Mouse (Mus musculus) gastrocnemius, postnatal 36 days (tissue): ENCODE results near the gene Pcbp4. TPM values are rescaled to one million over a fixed set of nuclear protein-coding genes. Genes with fewer than 3 reads are reported as not detected.

ENCODE experiments used
- DNase-seq, 2 experiments: peaks; one replicate each; pipeline ENCODE4 v3.0.0; 2022
- intact Hi-C: fragments of 180-260 bp; cut with DNase I; formaldehyde crosslinking; loops from one replicate; pipeline ENCODE4 v1.15.1; 2025
- total RNA-seq, 2 experiments: library from RNA; stranded (reverse); gene quantifications; 2 replicates each; pipeline ENCODE4 v1.2.3; 2021

The Pcbp4 gene
- total RNA-seq, 2 experiments from 2014 or later = 58.0 to 58.3 TPM

- intact Hi-C loops = loop anchor here (10.0 kb wide), 1 partner anchor 262 kb away; the partner anchor contains the start of gene Wdr82
- DNase-seq = no peak
These were observed 16.5 kb upstream of the Pcbp4 start for GRCm38 (mm10) chr9:106436566-106436965.

- no peak for DNase-seq
- intact Hi-C loops = no loop called here
These were observed 10.4 kb upstream of the Pcbp4 start for GRCm38 (mm10) chr9:106442680-106443079.

DNA sequence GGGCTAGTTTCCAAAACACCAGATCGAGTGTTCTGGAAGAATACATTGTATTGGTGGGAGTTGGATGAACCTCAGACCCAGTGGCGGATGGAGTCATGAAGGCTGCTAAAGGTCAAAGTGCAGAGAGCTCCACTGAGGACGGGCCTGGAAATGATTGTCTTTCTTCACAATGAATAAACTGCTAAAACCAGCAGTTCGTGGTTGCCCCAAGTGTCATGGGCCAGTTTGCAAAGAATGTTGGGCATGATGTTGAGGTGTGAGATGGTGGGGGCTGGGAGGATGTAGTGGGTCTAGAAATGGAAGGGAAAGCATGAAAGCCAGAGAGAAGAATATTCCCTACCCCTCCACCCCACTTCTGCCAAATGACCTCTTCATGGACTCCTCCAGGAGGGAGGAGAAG lies 8.3 kb upstream of the Pcbp4 start:
- intact Hi-C loops = no loop called here

GRCm38 (mm10) chr9:106447348-106447747 lies 5.7 kb upstream of the Pcbp4 start, which contains the start of the genes Abhd14b and Abhd14a:
Abhd14b (plus strand) TSS chr9:106447459.
Abhd14a (minus strand) TSS chr9:106447678.
- peak; percentile 93 to 97 for DNase-seq
- intact Hi-C loops = no loop called here

More for the DNA sequence above, 8.3 kb upstream of the Pcbp4 start:
- no peak for DNase-seq

- intact Hi-C loops = loop anchor here (2.0 kb wide), 1 partner anchor 29 kb away; the partner anchor contains the start of gene Parp3
- DNase-seq = no peak
These were observed 5.1 kb upstream of the Pcbp4 start for GRCm38 (mm10) chr9:106447951-106448350.

GRCm38 (mm10) chr9:106448498-106449031 lies 4.5 kb upstream of the Pcbp4 start:
- peak; percentile 82 to 86 for DNase-seq
- intact Hi-C loops = loop anchor here (2.0 kb wide), 1 partner anchor 28 kb away; the partner anchor contains the start of gene Parp3

GRCm38 (mm10) chr9:106449947-106450346 lies 3.1 kb upstream of the Pcbp4 start:
- intact Hi-C loops = loop anchor here (2.0 to 10.0 kb wide), 2 partner anchors 27 to 435 kb away; partner anchors contain the start of genes Parp3 and Rbm15b
- DNase-seq = no peak

DNA sequence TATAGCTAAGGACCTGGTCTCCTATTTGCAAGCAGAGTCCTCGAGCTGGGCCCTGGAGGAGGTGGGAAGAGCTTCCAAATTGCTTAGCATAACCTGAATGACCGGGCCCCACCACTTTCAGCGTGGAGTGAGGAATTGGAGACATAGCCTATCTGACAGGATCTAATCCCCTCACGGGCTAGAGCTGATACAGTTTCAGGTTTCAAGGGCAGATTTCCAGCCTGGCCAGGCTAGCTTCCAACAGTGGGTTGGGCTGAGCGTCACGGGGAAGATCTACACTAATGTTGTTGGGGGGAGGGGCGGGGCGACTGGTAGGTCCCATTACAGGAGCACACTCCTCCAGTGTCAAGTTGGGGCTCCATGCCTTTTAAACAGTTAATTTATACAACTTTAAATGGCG lies 2.4 kb upstream of the Pcbp4 start:
- peak; percentile 61 to 65 for DNase-seq
- intact Hi-C loops = loop anchor here (10.0 kb wide), 1 partner anchor 434 kb away; the partner anchor contains the start of gene Rbm15b

DNA sequence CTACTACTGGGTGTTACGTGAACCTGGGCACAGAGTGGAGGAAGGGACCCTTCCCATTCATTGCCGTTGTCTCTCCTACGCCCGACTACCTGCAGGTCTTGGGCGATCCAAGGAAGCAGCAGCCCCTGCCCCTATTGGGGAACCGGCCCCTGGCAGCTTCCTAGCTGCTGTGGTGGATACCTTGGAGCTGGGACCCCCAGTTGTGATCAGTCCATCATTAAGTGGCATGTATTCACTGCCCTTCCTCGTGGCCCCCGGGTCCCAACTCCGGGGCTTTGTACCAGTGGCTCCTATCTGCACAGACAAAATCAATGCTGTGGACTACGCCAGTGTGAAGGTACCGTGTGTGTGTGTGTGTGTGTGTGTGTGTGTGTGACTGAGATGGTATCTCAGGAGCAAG lies 1.8 kb upstream of the Pcbp4 start:
- DNase-seq = no peak
- intact Hi-C loops = loop anchor here (10.0 kb wide), 1 partner anchor 434 kb away; the partner anchor contains the start of gene Rbm15b

DNA sequence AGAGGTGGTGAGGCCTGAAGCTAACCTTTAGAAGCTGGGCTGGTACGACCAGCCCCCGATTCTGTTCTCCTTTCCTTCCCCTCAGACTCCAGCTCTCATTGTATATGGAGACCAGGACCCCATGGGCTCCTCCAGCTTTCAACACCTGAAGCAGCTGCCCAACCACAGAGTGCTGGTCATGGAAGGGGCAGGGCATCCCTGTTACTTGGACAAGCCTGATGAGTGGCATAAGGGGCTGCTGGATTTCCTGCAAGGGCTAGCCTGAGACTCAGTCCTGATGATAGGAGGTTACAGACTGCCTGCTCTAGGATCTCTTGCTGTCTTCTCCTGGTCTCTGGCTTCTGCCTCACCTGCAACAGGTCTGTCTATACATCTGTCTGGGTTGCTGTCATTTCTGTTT lies 1.2 kb upstream of the Pcbp4 start:
- no peak for DNase-seq

DNA sequence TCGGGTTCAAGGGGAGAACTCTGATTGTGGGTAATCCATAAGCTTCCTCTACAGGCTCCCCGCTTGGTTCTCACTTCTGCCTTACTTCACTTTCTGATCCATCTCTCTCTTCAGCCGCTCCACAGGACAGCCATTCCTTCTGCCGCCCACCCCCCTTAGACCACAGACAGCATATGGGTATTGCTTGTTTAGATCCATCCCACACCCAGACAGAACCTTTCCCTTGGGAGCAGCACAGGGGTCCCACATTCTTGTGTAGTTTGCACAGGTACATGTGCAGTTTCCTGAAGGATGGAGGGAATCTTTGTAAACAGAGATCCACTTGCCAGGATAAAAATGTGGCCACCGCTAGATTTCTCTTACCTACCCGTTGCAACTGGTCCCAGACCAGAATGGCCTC lies 740 bp upstream of the Pcbp4 start:
- no peak for DNase-seq
- intact Hi-C loops = loop anchor here (10.0 kb wide), 1 partner anchor 432 kb away; the partner anchor contains the start of gene Rbm15b

More for the DNA sequence above, 1.2 kb upstream of the Pcbp4 start:
- intact Hi-C loops = loop anchor here (10.0 kb wide), 1 partner anchor 433 kb away; the partner anchor contains the start of gene Rbm15b

- intact Hi-C loops = loop anchor here (10.0 kb wide), 1 partner anchor 432 kb away; the partner anchor contains the start of gene Rbm15b
- no peak for DNase-seq
These were observed 270 bp upstream of the Pcbp4 start for GRCm38 (mm10) chr9:106452821-106453220.

GRCm38 (mm10) chr9:106454071-106454761 lies 1.1 kb downstream of the Pcbp4 start:
- intact Hi-C loops = loop anchor here (10.0 kb wide), 1 partner anchor 431 kb away; the partner anchor contains the start of gene Rbm15b
- no peak for DNase-seq

- no peak for DNase-seq
- intact Hi-C loops = loop anchor here (10.0 kb wide), 1 partner anchor 430 kb away; the partner anchor contains the start of gene Rbm15b
These were observed 2.0 kb downstream of the Pcbp4 start for GRCm38 (mm10) chr9:106454888-106455681.

- DNase-seq = no peak
- intact Hi-C loops = loop anchor here (10.0 kb wide), 1 partner anchor 428 kb away; the partner anchor contains the start of gene Rbm15b
These were observed 3.5 kb downstream of the Pcbp4 start for GRCm38 (mm10) chr9:106456325-106457162.

DNA sequence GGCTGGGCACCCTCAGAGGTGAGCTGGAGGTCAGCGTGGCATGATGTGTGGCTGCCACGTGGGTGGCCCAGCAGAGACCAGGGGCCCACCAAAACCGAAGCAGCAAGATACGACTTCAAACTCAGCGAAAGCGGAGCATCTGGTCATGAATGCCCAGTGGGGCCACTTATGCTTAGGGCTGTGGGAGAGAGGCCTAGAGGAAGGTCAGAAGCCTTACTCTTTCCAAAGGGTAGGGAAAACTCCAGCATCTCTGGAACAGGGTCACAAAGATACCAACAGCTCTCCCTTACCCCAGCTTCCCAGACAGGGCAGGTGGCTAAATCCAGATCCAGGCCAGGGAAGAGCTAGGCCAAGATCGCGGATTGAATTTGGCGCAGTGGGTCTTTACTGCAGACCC lies 4.1 kb downstream of the Pcbp4 start:
- intact Hi-C loops = loop anchor here (10.0 kb wide), 1 partner anchor 428 kb away; the partner anchor contains the start of gene Rbm15b
- no peak for DNase-seq

DNA sequence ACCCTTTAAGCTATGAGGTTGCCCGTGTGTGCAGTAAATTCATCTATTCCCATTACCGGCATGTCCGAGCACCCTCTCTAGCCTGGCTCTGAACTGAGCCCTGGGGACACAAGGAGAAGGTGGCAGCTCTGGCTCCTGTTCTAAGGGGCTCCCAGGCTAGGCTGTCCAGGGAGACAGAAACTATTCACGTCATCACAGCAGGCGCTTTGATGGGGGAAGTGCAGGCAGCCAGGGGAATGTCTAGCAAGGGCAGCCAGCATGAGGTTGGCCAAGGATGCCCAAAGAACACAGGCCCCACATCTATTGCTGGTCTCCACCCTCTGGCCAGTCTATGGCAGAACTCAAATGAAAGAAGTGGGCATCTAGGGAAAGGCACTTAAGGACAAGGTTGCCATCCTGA lies 4.8 kb downstream of the Pcbp4 start:
- no peak for DNase-seq
- intact Hi-C loops = loop anchor here (10.0 kb wide), 1 partner anchor 427 kb away; the partner anchor contains the start of gene Rbm15b

DNA sequence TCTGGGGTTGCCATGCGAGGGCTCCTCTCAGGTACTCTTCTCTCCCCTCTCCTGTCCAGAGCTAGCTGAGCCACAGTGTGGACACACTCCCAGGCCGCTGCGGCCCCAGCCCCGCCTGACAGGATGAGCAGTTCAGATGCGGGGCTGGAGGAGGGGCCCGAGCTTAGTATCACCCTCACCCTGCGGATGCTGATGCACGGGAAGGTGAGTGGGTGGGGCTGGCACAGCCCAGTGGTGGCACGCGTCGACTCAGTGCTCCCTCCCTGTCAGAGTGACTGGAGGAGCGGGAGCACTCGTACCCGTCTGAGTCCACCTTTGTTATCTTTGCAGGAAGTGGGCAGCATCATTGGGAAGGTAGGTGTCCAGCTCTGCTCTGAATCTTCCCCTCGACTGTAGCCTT lies 6.9 kb downstream of the Pcbp4 start:
- intact Hi-C loops = loop anchor here (10.0 kb wide), 1 partner anchor 425 kb away; the partner anchor contains the start of gene Rbm15b
- DNase-seq = no peak

DNA sequence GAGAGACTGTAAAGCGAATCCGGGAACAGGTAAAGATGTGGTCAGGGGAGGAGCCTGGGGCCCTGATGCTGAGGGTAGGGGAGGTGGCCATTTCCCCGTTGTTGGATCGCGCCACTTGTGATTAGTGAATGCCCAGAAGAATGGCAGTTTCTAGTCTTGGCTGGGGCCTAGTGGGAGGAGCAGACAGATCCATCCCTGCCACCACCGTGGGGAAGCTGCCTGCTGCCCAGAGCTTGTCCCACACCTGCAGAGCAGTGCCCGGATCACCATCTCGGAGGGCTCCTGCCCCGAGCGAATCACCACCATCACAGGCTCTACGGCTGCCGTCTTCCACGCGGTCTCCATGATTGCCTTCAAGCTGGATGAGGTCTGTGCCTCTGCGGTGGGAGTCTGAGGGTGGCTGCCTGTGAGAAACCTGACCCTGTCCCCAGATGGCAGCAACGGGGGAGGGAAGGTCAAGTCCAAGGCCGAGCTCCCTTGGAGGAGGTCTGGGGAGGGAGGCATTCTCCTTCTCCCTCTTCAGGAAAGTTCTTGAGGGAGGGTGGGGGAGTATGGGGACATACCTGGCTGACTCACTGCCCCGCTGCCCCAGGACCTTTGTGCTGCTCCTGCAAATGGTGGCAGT lies 7.4 kb downstream of the Pcbp4 start:
- intact Hi-C loops = no loop called here
- DNase-seq = no peak
